Mouse (Mus musculus): ENCODE results near the gene Wdr18.

The Wdr18 gene

GRCm38 (mm10) chr10:79976722-79977107 lies 16.8 kb downstream of the Wdr18 start:
- DNase-seq (ENCODE audit: low spot score in 2 of 2) = no peak

- no peak for DNase-seq (ENCODE audit: low spot score in 2 of 2)
Observed at GRCm38 (mm10) chr10:79977324-79977723, 17.4 kb downstream of the Wdr18 start.

DNA sequence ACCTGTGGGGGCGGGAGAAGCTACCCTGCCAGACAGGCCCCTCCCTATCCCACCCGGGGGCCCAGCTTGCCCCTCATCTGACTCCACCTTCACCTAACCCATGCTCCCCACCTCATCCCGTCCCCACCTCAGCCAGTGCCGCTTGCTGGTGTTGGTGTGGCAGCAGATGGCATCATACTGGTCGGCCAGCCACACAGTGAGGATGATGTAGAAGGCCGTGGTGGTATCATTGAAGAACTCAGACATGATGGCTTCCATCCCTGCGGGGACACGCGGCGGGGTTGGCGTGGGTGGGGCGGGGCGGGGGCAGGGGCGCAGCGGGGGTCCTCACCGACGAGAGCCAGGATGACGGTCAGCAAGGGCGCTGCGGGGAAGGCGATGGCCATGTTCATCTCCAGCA lies 18.1 kb downstream of the Wdr18 start:
- no peak for DNase-seq (ENCODE audit: low spot score in 2 of 2)

DNA sequence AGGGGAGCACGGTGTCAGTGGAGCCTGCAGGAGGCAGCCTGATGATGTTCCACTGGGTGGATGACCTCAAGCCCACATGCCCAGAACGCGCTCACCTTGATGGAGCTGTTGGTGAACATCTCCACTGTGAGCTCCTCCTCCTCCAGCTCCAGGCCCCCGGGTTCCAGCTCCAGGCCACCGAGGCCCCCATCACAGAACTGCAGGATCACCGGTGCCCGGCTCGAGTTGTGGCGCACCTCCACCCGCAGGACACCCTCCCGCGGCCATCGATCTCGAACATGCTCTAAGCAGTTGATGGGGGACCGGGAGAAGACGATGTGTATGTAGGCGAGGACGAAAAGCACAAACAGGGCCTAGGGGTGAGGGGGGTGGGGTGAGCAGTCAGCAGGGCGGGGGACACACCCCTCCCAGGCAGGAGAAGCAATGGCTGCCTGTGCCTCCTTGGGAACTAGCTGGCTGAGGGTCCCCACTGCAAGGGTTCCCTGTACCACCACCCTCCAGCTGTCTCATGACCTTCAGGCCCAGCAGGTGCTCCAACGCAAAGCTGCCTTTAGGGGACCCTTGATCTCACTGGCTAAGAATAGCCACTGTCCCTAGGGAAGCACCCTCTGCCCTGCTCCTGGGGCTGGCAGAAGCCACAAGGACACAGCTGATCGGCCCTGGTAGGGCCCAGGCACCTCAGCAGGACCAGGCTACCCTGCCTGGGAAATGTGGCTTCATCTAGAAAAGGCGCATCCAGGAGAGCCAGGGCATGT lies 19.6 kb downstream of the Wdr18 start:
- no peak for DNase-seq (ENCODE audit: low spot score in 2 of 2)

DNA sequence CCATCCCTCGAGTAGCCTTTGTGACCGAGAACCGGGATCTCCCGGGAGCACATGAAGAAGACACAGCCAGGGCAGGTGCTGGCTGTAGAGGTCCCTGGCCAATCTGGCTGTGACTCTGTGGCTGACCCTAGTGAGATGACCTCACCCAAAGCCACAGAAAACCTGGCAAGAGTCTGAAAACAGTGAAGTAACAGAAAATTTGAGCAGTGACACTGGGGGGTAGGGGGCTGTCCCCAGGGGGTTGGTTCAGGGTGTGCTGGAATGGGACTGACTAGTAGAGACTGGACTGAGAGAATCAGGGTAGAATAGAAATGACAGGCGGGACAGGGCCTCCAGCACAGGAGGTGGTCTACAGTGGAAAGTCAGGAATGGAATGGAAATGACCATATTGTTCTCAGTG lies 23.3 kb downstream of the Wdr18 start:
- DNase-seq (ENCODE audit: low spot score in 2 of 2) = no peak

- DNase-seq (ENCODE audit: low spot score in 2 of 2) = peak; percentile 68 to 80
Observed at GRCm38 (mm10) chr10:79983670-79984069, 23.7 kb downstream of the Wdr18 start.

DNA sequence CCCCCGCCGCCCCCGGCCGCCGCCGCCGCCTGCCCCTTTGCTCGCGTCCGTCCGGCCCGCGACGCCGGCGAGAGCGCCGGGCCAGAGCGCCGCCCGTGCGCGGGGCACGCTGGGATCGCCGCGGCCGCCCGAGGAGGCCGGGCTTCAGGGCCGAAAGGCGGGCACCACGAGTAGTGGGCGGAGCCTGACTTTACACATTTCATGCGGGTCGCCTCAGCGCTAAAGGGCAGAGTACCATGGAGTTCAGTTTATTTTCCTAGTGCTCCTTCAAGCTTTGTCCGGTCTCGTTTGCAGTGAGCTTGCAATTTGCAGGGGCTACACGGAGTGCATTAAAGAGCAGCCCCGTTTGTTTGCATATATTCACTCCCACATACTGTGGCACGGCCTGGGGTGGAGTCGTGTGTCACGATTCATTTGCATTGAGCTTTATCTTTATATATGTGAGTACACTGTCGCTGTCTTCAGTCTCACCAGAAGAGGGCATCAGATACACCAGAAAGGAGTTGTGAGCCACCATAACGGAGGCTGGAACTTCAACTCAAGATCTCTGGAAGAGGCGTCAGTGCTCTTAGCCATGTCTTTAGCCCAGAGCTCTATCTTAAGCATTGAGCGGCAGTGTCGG lies 24.4 kb downstream of the Wdr18 start, which contains the start of gene Tmem259:
Tmem259 (minus strand) TSS at position 136 of the 622 bp plus-strand sequence.
- DNase-seq (ENCODE audit: low spot score in 2 of 2) = peak; percentile 88 to 91

GRCm38 (mm10) chr10:79984871-79985270 lies 24.9 kb downstream of the Wdr18 start:
- DNase-seq (ENCODE audit: low spot score in 2 of 2) = peak; percentile 94 to 96

DNA sequence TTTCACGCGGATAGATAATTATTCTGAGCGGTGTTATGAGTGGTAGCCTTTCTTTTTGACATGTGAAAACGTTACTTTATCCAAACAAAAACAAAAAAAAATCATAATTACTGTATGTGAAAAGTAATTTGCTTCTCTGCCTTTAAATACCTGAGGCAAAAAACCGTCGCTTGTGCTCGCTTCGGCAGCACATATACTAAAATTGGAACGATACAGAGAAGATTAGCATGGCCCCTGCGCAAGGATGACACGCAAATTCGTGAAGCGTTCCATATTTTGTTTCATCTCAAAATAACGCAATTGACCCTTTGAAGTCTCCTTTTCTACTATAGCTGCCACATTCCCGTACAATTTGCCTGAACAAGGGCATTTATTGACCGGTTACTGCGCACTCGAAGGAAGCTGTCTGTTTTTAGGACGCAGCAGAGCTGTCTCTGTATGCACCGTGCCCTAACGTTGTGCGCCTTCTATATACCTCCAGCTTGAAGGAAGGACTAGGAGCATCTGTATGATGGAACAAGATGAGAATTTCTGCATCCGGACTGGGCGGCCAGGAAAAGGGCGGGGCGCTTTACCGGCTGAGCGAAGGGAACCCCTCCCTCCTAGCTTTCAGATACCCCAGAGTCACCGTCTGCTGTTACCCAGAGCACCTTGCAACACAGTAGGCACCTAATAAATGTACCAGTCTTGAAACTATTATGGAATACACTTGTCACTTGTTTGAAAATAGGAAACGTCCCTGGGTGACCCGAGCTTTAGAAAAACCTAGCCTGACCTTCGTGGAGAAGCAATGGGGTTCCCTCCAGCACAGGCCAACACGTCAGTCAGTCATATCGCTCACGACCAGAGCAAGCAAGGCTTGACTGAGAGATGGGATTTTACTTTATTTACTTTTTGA lies 25.6 kb downstream of the Wdr18 start:
- peak; percentile 74 to 85 for DNase-seq (ENCODE audit: low spot score in 2 of 2)

- peak; percentile 60 to 63 for DNase-seq (ENCODE audit: low spot score in 2 of 2)
Observed at GRCm38 (mm10) chr10:79986232-79986878, 26.4 kb downstream of the Wdr18 start.

GRCm38 (mm10) chr10:79986963-79987362 lies 27.0 kb downstream of the Wdr18 start:
- peak; percentile 88 to 95 for DNase-seq (ENCODE audit: low spot score in 2 of 2)

GRCm38 (mm10) chr10:79987771-79988505 lies 28.0 kb downstream of the Wdr18 start:
- DNase-seq (ENCODE audit: low spot score in 2 of 2) = no peak

GRCm38 (mm10) chr10:79988506-79989271 lies 28.7 kb downstream of the Wdr18 start, which contains the start of gene Cnn2:
Gene Cnn2 (plus strand): TSS chr10:79988584.
- DNase-seq (ENCODE audit: low spot score in 2 of 2) = peak; percentile 45 to 64

DNA sequence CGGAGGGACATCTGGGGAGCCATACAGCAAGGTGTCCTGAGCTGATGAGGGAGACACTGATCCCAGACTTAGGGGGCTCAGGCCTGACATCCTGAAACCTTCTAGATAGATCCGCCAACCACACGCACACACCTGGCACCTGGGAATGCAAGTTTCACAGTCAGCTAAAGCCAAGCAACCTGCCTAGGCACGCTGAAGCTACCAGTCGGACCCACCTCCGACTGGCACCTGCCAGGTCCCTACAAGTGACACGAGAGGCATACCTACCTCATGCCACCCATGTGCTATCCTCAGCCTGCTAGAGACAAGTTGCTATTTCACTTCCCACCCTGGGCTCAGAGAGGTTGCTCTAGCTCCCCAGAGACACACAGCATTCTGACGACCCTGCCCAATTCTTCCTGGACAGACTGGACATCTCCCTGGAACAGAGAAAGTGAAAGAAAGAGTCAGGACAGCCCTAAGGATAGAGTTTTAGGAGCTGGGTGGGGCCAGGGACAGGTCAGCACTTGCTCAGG lies 29.4 kb downstream of the Wdr18 start:
- no peak for DNase-seq (ENCODE audit: low spot score in 2 of 2)

DNA sequence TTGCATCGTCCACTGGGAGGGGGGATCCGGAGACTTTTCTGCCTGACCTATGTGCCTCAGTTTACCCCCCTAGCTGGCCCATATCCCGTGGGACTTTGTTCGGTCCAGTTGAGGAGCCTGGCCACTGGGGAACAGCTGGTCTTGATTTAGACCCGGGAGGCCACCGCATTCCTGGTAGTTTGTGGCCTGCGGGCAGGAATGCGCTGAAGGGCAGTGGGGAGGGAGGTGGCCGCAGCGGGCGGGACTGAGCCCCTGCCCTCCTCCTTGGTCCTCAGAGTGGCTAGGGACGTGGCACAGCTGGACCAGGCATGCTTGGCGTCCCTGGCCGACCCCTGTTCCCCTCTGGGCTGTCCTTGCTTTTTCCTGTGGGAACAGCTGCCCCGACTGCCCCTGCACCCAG lies 29.9 kb downstream of the Wdr18 start:
- no peak for DNase-seq (ENCODE audit: low spot score in 2 of 2)

DNA sequence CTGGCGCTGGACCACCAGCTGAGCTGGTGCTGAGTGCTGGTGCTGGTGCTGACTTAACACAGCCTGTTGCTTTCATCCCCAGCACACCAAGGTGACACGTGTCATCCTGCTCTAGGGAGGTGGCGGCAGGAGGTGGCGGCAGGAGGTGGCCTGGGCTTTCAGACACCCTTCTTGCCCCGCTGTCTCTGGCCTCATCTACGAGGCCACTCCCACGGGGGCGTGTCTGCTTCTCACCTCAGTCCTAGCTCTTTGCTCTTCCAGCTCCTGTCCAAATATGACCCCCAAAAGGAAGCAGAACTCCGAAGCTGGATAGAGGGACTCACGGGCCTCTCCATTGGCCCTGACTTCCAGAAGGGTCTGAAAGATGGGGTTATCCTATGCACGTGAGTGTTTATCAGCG lies 31.1 kb downstream of the Wdr18 start:
- no peak for DNase-seq (ENCODE audit: low spot score in 2 of 2)

- no peak for DNase-seq (ENCODE audit: low spot score in 2 of 2)
Observed at GRCm38 (mm10) chr10:79991548-79991947, 31.6 kb downstream of the Wdr18 start.

DNA sequence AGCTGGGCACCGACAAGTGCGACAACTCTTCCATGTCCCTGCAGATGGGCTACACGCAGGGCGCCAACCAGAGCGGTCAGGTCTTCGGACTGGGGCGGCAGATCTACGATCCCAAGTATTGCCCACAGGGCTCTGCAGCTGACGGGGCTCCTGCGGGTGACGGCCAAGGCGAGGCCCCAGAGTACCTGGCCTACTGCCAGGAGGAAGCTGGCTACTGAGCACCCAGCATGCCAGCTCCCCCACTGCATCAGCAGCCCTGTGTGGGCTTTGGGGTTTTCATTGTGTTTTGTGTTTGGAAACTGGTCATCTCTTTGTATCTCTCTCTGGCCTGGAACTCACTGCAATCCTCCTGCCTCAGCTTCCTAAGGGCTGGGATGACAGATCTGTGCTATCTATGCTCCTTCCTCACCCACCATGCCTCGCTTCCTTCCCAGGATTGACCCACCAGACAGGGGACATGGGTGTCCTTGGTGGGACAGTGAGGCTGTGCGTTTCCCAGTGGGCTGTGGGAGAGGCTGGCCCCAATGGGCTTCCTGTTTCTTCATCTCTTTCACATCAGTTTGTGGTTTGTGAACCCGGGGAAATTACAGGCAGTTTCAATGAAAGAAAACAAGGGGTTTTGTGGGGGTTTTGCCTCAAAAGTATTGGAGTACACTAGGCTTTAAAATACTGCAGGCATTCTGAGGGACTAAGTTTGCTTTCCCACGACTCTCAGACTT lies 34.6 kb downstream of the Wdr18 start:
- peak; percentile 56 to 76 for DNase-seq (ENCODE audit: low spot score in 2 of 2)

- no peak for DNase-seq (ENCODE audit: low spot score in 2 of 2)
Observed at GRCm38 (mm10) chr10:79995636-79996035, 35.7 kb downstream of the Wdr18 start.

All from spleen, postnatal 10 days (tissue).